Mouse (Mus musculus): ENCODE measurements around the gene Sh3rf1. TPM values are rescaled to one million over a fixed set of nuclear protein-coding genes. Genes with fewer than 3 reads are reported as not detected.
A peak's percentile ranks its signal among the peaks of the same experiment; 100 is the strongest.

Gene Sh3rf1
- polyA plus RNA-seq, 1 experiment from 2014 or later: 38.4 TPM

GRCm38 (mm10) chr8:61298828-61299227 lies 75.2 kb downstream of the Sh3rf1 start:
- DNase-seq (no peak), ATAC-seq (ENCODE audit: low FRiP score, low TSS enrichment) (no peak)
- Histone ChIP-seq H3K4me3 (replicated peaks; ENCODE audit: low read depth, low read length) (no peak overlapping the region), H3K27ac (replicated peaks; ENCODE audit: low read depth, low read length) (no peak overlapping the region), H3K9me3 (ENCODE audit: control insufficient read depth, low read length) (no peaks in the 10 kb centered on the region), H3K9ac (replicated peaks; ENCODE audit: low read length) (no peak overlapping the region), H3K4me2 (ENCODE audit: low read length) (no peak overlapping the region), H3K36me3 (ENCODE audit: control insufficient read depth, insufficient read depth, low read length) (no peaks in the 10 kb centered on the region), H3K4me1 (ENCODE audit: control insufficient read depth, insufficient read depth, low read length) (peaks cover 25% of the 10 kb centered on the region), H3K27me3 (ENCODE audit: control insufficient read depth, insufficient read depth, low read length) (no peaks in the 10 kb centered on the region)
- 62% methylated on average over 4 of the region's 4 CpGs for WGBS

GRCm38 (mm10) chr8:61301298-61302028 lies 77.8 kb downstream of the Sh3rf1 start:
- H3K4me2 ChIP-seq (ENCODE audit: low read length): no peak overlapping the region
- no peak overlapping the region for H3K4me3 ChIP-seq (replicated peaks; ENCODE audit: low read depth, low read length)
- H3K9ac ChIP-seq (replicated peaks; ENCODE audit: low read length): no peak overlapping the region
- no peak for ATAC-seq (ENCODE audit: low FRiP score, low TSS enrichment)
- DNase-seq: no peak
- H3K4me1 ChIP-seq (ENCODE audit: control insufficient read depth, insufficient read depth, low read length): peaks cover 12% of the 10 kb centered on the region
- peak overlapping the region; percentile 64 for H3K27ac ChIP-seq (replicated peaks; ENCODE audit: low read depth, low read length)
- no peaks in the 10 kb centered on the region for H3K27me3 ChIP-seq (ENCODE audit: control insufficient read depth, insufficient read depth, low read length)
- no peaks in the 10 kb centered on the region for H3K9me3 ChIP-seq (ENCODE audit: control insufficient read depth, low read length)
- no peaks in the 10 kb centered on the region for H3K36me3 ChIP-seq (ENCODE audit: control insufficient read depth, insufficient read depth, low read length)
- WGBS: 54% methylated on average over 18 of the region's 18 CpGs

GRCm38 (mm10) chr8:61302029-61302368 lies 78.3 kb downstream of the Sh3rf1 start:
- Histone ChIP-seq H3K9ac (replicated peaks; ENCODE audit: low read length) (no peak overlapping the region), H3K9me3 (ENCODE audit: control insufficient read depth, low read length) (no peaks in the 10 kb centered on the region), H3K4me3 (replicated peaks; ENCODE audit: low read depth, low read length) (no peak overlapping the region), H3K4me2 (ENCODE audit: low read length) (no peak overlapping the region), H3K4me1 (ENCODE audit: control insufficient read depth, insufficient read depth, low read length) (peaks cover 12% of the 10 kb centered on the region), H3K27me3 (ENCODE audit: control insufficient read depth, insufficient read depth, low read length) (no peaks in the 10 kb centered on the region), H3K36me3 (ENCODE audit: control insufficient read depth, insufficient read depth, low read length) (no peaks in the 10 kb centered on the region), H3K27ac (replicated peaks; ENCODE audit: low read depth, low read length) (peak overlapping the region; percentile 64; the same call in 1 of the 2 replicates)
- 68% methylated on average over 5 of the region's 5 CpGs for WGBS
- ATAC-seq (ENCODE audit: low FRiP score, low TSS enrichment) (no peak), DNase-seq (no peak)

DNA sequence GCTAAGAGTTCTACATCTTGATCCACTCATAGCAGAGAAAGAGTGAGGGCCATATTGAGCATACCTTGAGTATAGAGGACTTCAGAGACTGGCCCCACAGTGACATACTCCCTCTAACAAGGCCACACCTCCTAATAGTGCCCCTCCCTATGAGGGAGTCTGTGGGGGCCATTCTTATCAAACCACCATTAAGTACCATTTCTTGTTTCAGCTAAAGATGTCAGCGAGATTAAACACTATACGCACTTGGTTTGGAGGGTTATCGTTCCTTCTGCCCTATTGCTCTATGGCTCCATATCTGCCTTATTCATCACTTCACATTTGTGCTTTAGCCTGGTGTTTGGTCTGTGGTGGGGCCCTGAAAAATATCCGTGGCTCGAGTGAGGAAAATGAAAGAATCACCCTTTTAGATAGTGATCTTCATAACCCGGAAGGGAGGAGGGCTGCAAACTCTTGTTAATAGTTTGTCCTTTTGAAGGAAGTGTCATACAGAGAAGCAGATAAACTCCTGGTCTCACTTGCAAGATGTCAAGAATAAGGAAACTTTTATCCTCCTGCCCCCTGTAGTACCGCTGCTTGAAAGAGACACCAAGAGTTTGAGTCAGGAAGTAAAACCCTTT lies 81.9 kb downstream of the Sh3rf1 start:
- no peak for ATAC-seq (ENCODE audit: low FRiP score, low TSS enrichment)
- no peaks in the 10 kb centered on the region for H3K27me3 ChIP-seq (ENCODE audit: control insufficient read depth, insufficient read depth, low read length)
- H3K27ac ChIP-seq (replicated peaks; ENCODE audit: low read depth, low read length): no peak overlapping the region
- no peak overlapping the region for H3K4me3 ChIP-seq (replicated peaks; ENCODE audit: low read depth, low read length)
- DNase-seq: no peak
- 93% methylated on average over 7 of the region's 7 CpGs for WGBS
- no peak overlapping the region for H3K9ac ChIP-seq (replicated peaks; ENCODE audit: low read length)
- no peaks in the 10 kb centered on the region for H3K9me3 ChIP-seq (ENCODE audit: control insufficient read depth, low read length)
- no peak overlapping the region for H3K4me2 ChIP-seq (ENCODE audit: low read length)
- H3K4me1 ChIP-seq (ENCODE audit: control insufficient read depth, insufficient read depth, low read length): peaks cover 33% of the 10 kb centered on the region
- H3K36me3 ChIP-seq (ENCODE audit: control insufficient read depth, insufficient read depth, low read length): no peaks in the 10 kb centered on the region

GRCm38 (mm10) chr8:61306501-61307112 lies 82.9 kb downstream of the Sh3rf1 start:
- DNase-seq: no peak
- Histone ChIP-seq H3K4me1 (ENCODE audit: control insufficient read depth, insufficient read depth, low read length) (peaks cover 34% of the 10 kb centered on the region), H3K27me3 (ENCODE audit: control insufficient read depth, insufficient read depth, low read length) (no peaks in the 10 kb centered on the region), H3K9ac (replicated peaks; ENCODE audit: low read length) (no peak overlapping the region), H3K27ac (replicated peaks; ENCODE audit: low read depth, low read length) (no peak overlapping the region), H3K4me3 (replicated peaks; ENCODE audit: low read depth, low read length) (no peak overlapping the region), H3K9me3 (ENCODE audit: control insufficient read depth, low read length) (no peaks in the 10 kb centered on the region), H3K36me3 (ENCODE audit: control insufficient read depth, insufficient read depth, low read length) (no peaks in the 10 kb centered on the region), H3K4me2 (ENCODE audit: low read length) (no peak overlapping the region)
- WGBS: 87% methylated on average over 4 of the region's 4 CpGs
- ATAC-seq (ENCODE audit: low FRiP score, low TSS enrichment): no peak

GRCm38 (mm10) chr8:61308896-61309295 lies 85.2 kb downstream of the Sh3rf1 start:
- no peak overlapping the region for H3K4me3 ChIP-seq (replicated peaks; ENCODE audit: low read depth, low read length)
- DNase-seq: no peak
- no peak for ATAC-seq (ENCODE audit: low FRiP score, low TSS enrichment)
- no peaks in the 10 kb centered on the region for H3K36me3 ChIP-seq (ENCODE audit: control insufficient read depth, insufficient read depth, low read length)
- H3K27me3 ChIP-seq (ENCODE audit: control insufficient read depth, insufficient read depth, low read length): no peaks in the 10 kb centered on the region
- H3K9me3 ChIP-seq (ENCODE audit: control insufficient read depth, low read length): no peaks in the 10 kb centered on the region
- no peak overlapping the region for H3K27ac ChIP-seq (replicated peaks; ENCODE audit: low read depth, low read length)
- no peak overlapping the region for H3K9ac ChIP-seq (replicated peaks; ENCODE audit: low read length)
- H3K4me1 ChIP-seq (ENCODE audit: control insufficient read depth, insufficient read depth, low read length): peaks cover 29% of the 10 kb centered on the region
- no peak overlapping the region for H3K4me2 ChIP-seq (ENCODE audit: low read length)

GRCm38 (mm10) chr8:61309530-61310402 lies 86.1 kb downstream of the Sh3rf1 start:
- H3K4me2 ChIP-seq (ENCODE audit: low read length): peak overlapping the region; percentile 36
- H3K36me3 ChIP-seq (ENCODE audit: control insufficient read depth, insufficient read depth, low read length): no peaks in the 10 kb centered on the region
- H3K27ac ChIP-seq (replicated peaks; ENCODE audit: low read depth, low read length): 0 out of 2 replicates have a peak overlapping the region, but pooled peaks have one; percentile 41
- no peak for ATAC-seq (ENCODE audit: low FRiP score, low TSS enrichment)
- no peak overlapping the region for H3K9ac ChIP-seq (replicated peaks; ENCODE audit: low read length)
- H3K4me1 ChIP-seq (ENCODE audit: control insufficient read depth, insufficient read depth, low read length): peaks cover 29% of the 10 kb centered on the region
- H3K4me3 ChIP-seq (replicated peaks; ENCODE audit: low read depth, low read length): no peak overlapping the region
- no peaks in the 10 kb centered on the region for H3K27me3 ChIP-seq (ENCODE audit: control insufficient read depth, insufficient read depth, low read length)
- DNase-seq: no peak
- no peaks in the 10 kb centered on the region for H3K9me3 ChIP-seq (ENCODE audit: control insufficient read depth, low read length)
- 9% methylated on average over 20 of the region's 20 CpGs for WGBS

GRCm38 (mm10) chr8:61310403-61310871 lies 86.8 kb downstream of the Sh3rf1 start:
- H3K9ac ChIP-seq (replicated peaks; ENCODE audit: low read length): no peak overlapping the region
- WGBS: 35% methylated on average over 9 of the region's 9 CpGs
- H3K4me1 ChIP-seq (ENCODE audit: control insufficient read depth, insufficient read depth, low read length): peaks cover 29% of the 10 kb centered on the region
- no peak overlapping the region; the same call in 1 of the 2 replicates for H3K4me2 ChIP-seq (ENCODE audit: low read length)
- no peaks in the 10 kb centered on the region for H3K36me3 ChIP-seq (ENCODE audit: control insufficient read depth, insufficient read depth, low read length)
- H3K27ac ChIP-seq (replicated peaks; ENCODE audit: low read depth, low read length): no peak overlapping the region
- DNase-seq (no peak), ATAC-seq (ENCODE audit: low FRiP score, low TSS enrichment) (no peak)
- H3K4me3 ChIP-seq (replicated peaks; ENCODE audit: low read depth, low read length): no peak overlapping the region
- H3K27me3 ChIP-seq (ENCODE audit: control insufficient read depth, insufficient read depth, low read length): no peaks in the 10 kb centered on the region
- no peaks in the 10 kb centered on the region for H3K9me3 ChIP-seq (ENCODE audit: control insufficient read depth, low read length)
